In the genomic region with DNA sequence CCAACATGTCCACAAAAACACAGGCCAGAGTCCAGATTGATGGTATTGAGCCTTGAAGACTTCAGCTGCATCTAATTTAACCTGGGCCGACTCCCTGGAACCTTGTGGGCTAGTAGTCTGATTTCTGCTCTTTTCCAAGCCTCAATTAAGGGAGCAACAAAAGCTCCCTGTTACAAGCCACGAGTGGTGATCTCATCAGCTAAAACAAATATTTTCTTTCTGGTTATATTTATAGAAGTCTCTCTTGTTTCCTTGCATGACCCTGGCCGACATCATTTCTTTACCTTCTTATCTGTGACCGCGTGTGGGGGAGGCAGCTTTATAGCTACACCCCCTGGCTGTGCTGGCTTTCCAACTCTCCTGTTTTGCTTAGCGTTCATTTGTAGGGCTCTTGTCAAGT, we compare ENCODE assay signal across 20 mouse cellular contexts. TPM values are rescaled to one million over a fixed set of nuclear protein-coding genes. Genes with fewer than 3 reads are reported as not detected.
DNase-seq lines count a peak whose midpoint lies in the region; ATAC-seq and TF ChIP-seq lines count a peak whose summit lies in the region.
"Had no signal": no experiment of that assay in that cellular context is flagged by ENCODE, and none has a peak within 500 bp of the region (broad histone marks: within the 10 kb centered on the region; RNA-seq: fewer than 3 reads in every experiment).

No protein-coding gene starts in this region.

- peaks cover 12% of the 10 kb centered on the region for H3K4me1 ChIP-seq in embryonic facial prominence, embryonic 14.5 days (ENCODE audit: control insufficient read depth, insufficient read depth, low read length)
- H3K4me1 ChIP-seq in intestine, postnatal 0 days (replicated peaks; ENCODE audit: control insufficient read depth, insufficient read depth, low read length): 0 out of 2 replicates have a peak, but pooled peaks cover 6% of the 10 kb centered on the region
- peaks cover 2% of the 10 kb centered on the region; the same call in 1 of the 2 replicates for H3K4me1 ChIP-seq in stomach, postnatal 0 days (replicated peaks; ENCODE audit: control insufficient read depth, insufficient read depth)
- H3K4me1 ChIP-seq in hindbrain, embryonic 12.5 days: no peaks in the 10 kb centered on the region
- H3K4me1 ChIP-seq in cerebellum, adult 2 months (ENCODE audit: control insufficient read depth, insufficient read depth, low read length): no peaks in the 10 kb centered on the region
- H3K4me1 ChIP-seq: midbrain, embryonic 12.5 days had no signal

- H3K27ac ChIP-seq in embryonic facial prominence, embryonic 14.5 days (replicated peaks; ENCODE audit: low read depth, low read length): no peak overlapping the region
- H3K27ac ChIP-seq in intestine, postnatal 0 days (ENCODE audit: low read depth, low read length): 0 out of 2 replicates have a peak overlapping the region, but pooled peaks have one; percentile 47
- H3K27ac ChIP-seq in stomach, postnatal 0 days (replicated peaks): peak overlapping the region; percentile 61; the same call in 1 of the 2 replicates
- no peak overlapping the region for H3K27ac ChIP-seq in hindbrain, embryonic 12.5 days
- H3K27ac ChIP-seq in cerebellum, adult 2 months (ENCODE audit: insufficient read depth, low read length): no peak overlapping the region
- H3K27ac ChIP-seq: hindbrain, embryonic 14.5 days; liver, embryonic 12.5 days; midbrain, embryonic 12.5 days had no signal

- ATAC-seq in embryonic facial prominence, embryonic 14.5 days (ENCODE audit: low read depth): peak; percentile 37; the same call in 1 of the 2 replicates
- ATAC-seq in intestine, postnatal 0 days: peak; percentile 6; the same call in 1 of the 2 replicates
- ATAC-seq in stomach, postnatal 0 days (ENCODE audit: low FRiP score, low TSS enrichment): peak; percentile 84
- ATAC-seq in hindbrain, embryonic 12.5 days (ENCODE audit: low FRiP score): no peak
- ATAC-seq: CD4-positive, CD25-positive, alpha-beta regulatory T cell, adult 4 months; forebrain, embryonic 16.5 days; liver, embryonic 12.5 days had no signal

- no peak for TF ChIP-seq CTCF in intestine, postnatal 0 days (IDR thresholded peaks at IDR 0.05; ENCODE audit: low read depth)
- no peak for TF ChIP-seq CTCF in stomach, postnatal 0 days (IDR thresholded peaks at IDR 0.05; ENCODE audit: low read depth)
- TF ChIP-seq CTCF in cerebellum, adult 2 months (IDR thresholded peaks at IDR 0.05; ENCODE audit: borderline replicate concordance, insufficient read depth, low read depth, low read length): no peak

- TF ChIP-seq EP300 in stomach, postnatal 0 days (optimal IDR thresholded peaks at IDR 0.05): no peak

- no peak for TF ChIP-seq POLR2A in cerebellum, adult 2 months (IDR thresholded peaks at IDR 0.05; ENCODE audit: borderline replicate concordance, insufficient read depth, low read length)

- peak; percentile 59 for DNase-seq in ovary, adult 18-20 months (ENCODE audit: low spot score)
- DNase-seq in ovary, postnatal 36 days (ENCODE audit: low spot score): no peak
- DNase-seq in embryonic facial prominence, embryonic 14.5 days (ENCODE audit: low spot score): no peak
- peak; percentile 74 for DNase-seq in stomach, postnatal 0 days (ENCODE audit: low spot score)
- DNase-seq in cerebellum, adult 2 months: no peak
- DNase-seq: adrenal gland, adult 8-10 months; cerebellum, postnatal 36 days; heart, adult 11 months; kidney, adult 18-20 months; kidney, postnatal 10 days; retina, postnatal 1 day; thymus, postnatal 25 days had no signal

- no peak overlapping the region for H3K4me3 ChIP-seq in embryonic facial prominence, embryonic 14.5 days (ENCODE audit: low read depth, low read length)
- no peak overlapping the region for H3K4me3 ChIP-seq in intestine, postnatal 0 days (ENCODE audit: low read depth, low read length)
- H3K4me3 ChIP-seq in stomach, postnatal 0 days (ENCODE audit: low read depth, low read length): no peak overlapping the region
- H3K4me3 ChIP-seq in hindbrain, embryonic 12.5 days: no peak overlapping the region
- no peak overlapping the region for H3K4me3 ChIP-seq in cerebellum, adult 2 months (replicated peaks; ENCODE audit: insufficient read depth, low read depth, low read length)
- H3K4me3 ChIP-seq: liver, embryonic 12.5 days; midbrain, embryonic 12.5 days had no signal

- no peaks in the 10 kb centered on the region for H3K9me3 ChIP-seq in embryonic facial prominence, embryonic 14.5 days (ENCODE audit: control insufficient read depth, low read length)
- no peaks in the 10 kb centered on the region for H3K9me3 ChIP-seq in intestine, postnatal 0 days (ENCODE audit: control insufficient read depth)
- no peaks in the 10 kb centered on the region for H3K9me3 ChIP-seq in stomach, postnatal 0 days (ENCODE audit: control insufficient read depth, low read length)
- no peaks in the 10 kb centered on the region for H3K9me3 ChIP-seq in hindbrain, embryonic 12.5 days (replicated peaks)
- H3K9me3 ChIP-seq: G1E; liver, embryonic 12.5 days; midbrain, embryonic 12.5 days had no signal

- H3K36me3 ChIP-seq in embryonic facial prominence, embryonic 14.5 days (ENCODE audit: control insufficient read depth, insufficient read depth, low read length): no peaks in the 10 kb centered on the region
- H3K36me3 ChIP-seq in intestine, postnatal 0 days (ENCODE audit: control insufficient read depth, insufficient read depth): no peaks in the 10 kb centered on the region
- H3K36me3 ChIP-seq in stomach, postnatal 0 days (ENCODE audit: control insufficient read depth, insufficient read depth, low read length): no peaks in the 10 kb centered on the region
- H3K36me3 ChIP-seq in hindbrain, embryonic 12.5 days: no peaks in the 10 kb centered on the region
- H3K36me3 ChIP-seq: G1E; liver, embryonic 12.5 days; midbrain, embryonic 12.5 days had no signal

- 39% methylated on average over 6 of the region's 6 CpGs for WGBS in embryonic facial prominence, embryonic 14.5 days
- 35% methylated on average over 6 of the region's 6 CpGs for WGBS in intestine, postnatal 0 days
- 29% methylated on average over 6 of the region's 6 CpGs for WGBS in stomach, postnatal 0 days
- WGBS in hindbrain, embryonic 12.5 days: 75% methylated on average over 6 of the region's 6 CpGs
- 84% methylated on average over 6 of the region's 6 CpGs for WGBS in cerebellum, adult 2 months

- no peak overlapping the region for H3K4me2 ChIP-seq in embryonic facial prominence, embryonic 14.5 days (ENCODE audit: low read depth, low read length)
- no peak overlapping the region for H3K4me2 ChIP-seq in intestine, postnatal 0 days (replicated peaks; ENCODE audit: low read depth)
- no peak overlapping the region for H3K4me2 ChIP-seq in stomach, postnatal 0 days (replicated peaks; ENCODE audit: low read depth)
- no peak overlapping the region for H3K4me2 ChIP-seq in hindbrain, embryonic 12.5 days (replicated peaks)
- H3K4me2 ChIP-seq: hindbrain, embryonic 14.5 days; liver, embryonic 12.5 days; midbrain, embryonic 12.5 days had no signal

- H3K9ac ChIP-seq in embryonic facial prominence, embryonic 14.5 days (ENCODE audit: low read depth, low read length): no peak overlapping the region
- H3K9ac ChIP-seq in intestine, postnatal 0 days (ENCODE audit: low read depth, low read length): no peak overlapping the region
- no peak overlapping the region for H3K9ac ChIP-seq in stomach, postnatal 0 days (ENCODE audit: low read length)
- no peak overlapping the region for H3K9ac ChIP-seq in hindbrain, embryonic 12.5 days
- H3K9ac ChIP-seq: hindbrain, embryonic 14.5 days; liver, embryonic 12.5 days; midbrain, embryonic 12.5 days had no signal

- no peaks in the 10 kb centered on the region for H3K27me3 ChIP-seq in embryonic facial prominence, embryonic 14.5 days (replicated peaks; ENCODE audit: control insufficient read depth, insufficient read depth, low read length)
- no peaks in the 10 kb centered on the region for H3K27me3 ChIP-seq in intestine, postnatal 0 days (replicated peaks; ENCODE audit: control insufficient read depth, insufficient read depth, low read length)
- no peaks in the 10 kb centered on the region for H3K27me3 ChIP-seq in stomach, postnatal 0 days (ENCODE audit: control insufficient read depth, insufficient read depth, low read length)
- no peaks in the 10 kb centered on the region for H3K27me3 ChIP-seq in hindbrain, embryonic 12.5 days
- no peaks in the 10 kb centered on the region for H3K27me3 ChIP-seq in cerebellum, adult 2 months (ENCODE audit: control insufficient read depth, insufficient read depth, low read length)

RNA-seq across cellular contexts. Expression of gene Pex26, which starts 23.3 kb away (rescaled TPM):
- polyA plus RNA-seq in embryonic facial prominence, embryonic 14.5 days (2014; fragmentation: Nextera tagmentation; extraction: Ambion mirVana): 7.6 and 8.9 TPM in 2 replicates
- 6.3 and 7.2 TPM in 2 replicates for polyA plus RNA-seq in intestine, postnatal 0 days (2015; fragmentation: Nextera tagmentation; extraction: Ambion mirVana)
- 6.2 and 6.5 TPM in 2 replicates for polyA plus RNA-seq in stomach, postnatal 0 days (2015; fragmentation: Nextera tagmentation; extraction: Ambion mirVana)
- 13.9 TPM in 2 replicates for polyA plus RNA-seq in hindbrain, embryonic 12.5 days (2016; fragmentation: Nextera tagmentation; extraction: Ambion mirVana)
- polyA plus RNA-seq in cerebellum, adult 2 months (2012; rRNA removed): 19.1 and 21.0 TPM in 2 replicates

RNA-seq across cellular contexts. Expression of gene Mical3, which starts 29.3 kb away (rescaled TPM):
- 17.0 and 19.2 TPM in 2 replicates for polyA plus RNA-seq in embryonic facial prominence, embryonic 14.5 days (2014; fragmentation: Nextera tagmentation; extraction: Ambion mirVana)
- polyA plus RNA-seq in intestine, postnatal 0 days (2015; fragmentation: Nextera tagmentation; extraction: Ambion mirVana): 3.6 and 4.5 TPM in 2 replicates
- 4.1 and 4.5 TPM in 2 replicates for polyA plus RNA-seq in stomach, postnatal 0 days (2015; fragmentation: Nextera tagmentation; extraction: Ambion mirVana)
- polyA plus RNA-seq in hindbrain, embryonic 12.5 days (2016; fragmentation: Nextera tagmentation; extraction: Ambion mirVana): 20.7 and 22.7 TPM in 2 replicates
- 75.7 and 82.7 TPM in 2 replicates for polyA plus RNA-seq in cerebellum, adult 2 months (2012; rRNA removed)

RNA-seq across cellular contexts. Expression of gene Tuba8, which starts 50.4 kb away (rescaled TPM):
- 1.9 and 2.3 TPM in 2 replicates for polyA plus RNA-seq in embryonic facial prominence, embryonic 14.5 days (2014; fragmentation: Nextera tagmentation; extraction: Ambion mirVana)
- polyA plus RNA-seq in intestine, postnatal 0 days (2015; fragmentation: Nextera tagmentation; extraction: Ambion mirVana): 0.14 and 0.31 TPM in 2 replicates
- polyA plus RNA-seq in stomach, postnatal 0 days (2015; fragmentation: Nextera tagmentation; extraction: Ambion mirVana): 0.06 and 0.13 TPM in 2 replicates
- polyA plus RNA-seq in hindbrain, embryonic 12.5 days (2016; fragmentation: Nextera tagmentation; extraction: Ambion mirVana): 0.21 and 0.23 TPM in 2 replicates
- 19.9 and 21.5 TPM in 2 replicates for polyA plus RNA-seq in cerebellum, adult 2 months (2012; rRNA removed)
- polyA plus RNA-seq: midbrain, embryonic 12.5 days had no signal

Comparison
In these comparisons a context has a peak if more than half of its experiments do, and no peak if none do; other contexts are left out.
1. DNase-seq: peak in ovary, adult 18-20 months (single experiment) and stomach, postnatal 0 days (single experiment); none in ovary, postnatal 36 days (single experiment), embryonic facial prominence, embryonic 14.5 days (single experiment) and cerebellum, adult 2 months (0 of 2).
2. H3K27ac ChIP-seq: peak in intestine, postnatal 0 days (single experiment) and stomach, postnatal 0 days (single experiment); none in embryonic facial prominence, embryonic 14.5 days (single experiment), hindbrain, embryonic 12.5 days (single experiment) and cerebellum, adult 2 months (single experiment).